Mouse (Mus musculus) neutrophil, adult 5-6 weeks (primary cell): Measurements from ENCODE around the gene Plrg1. TPM values are rescaled to one million over a fixed set of nuclear protein-coding genes. Genes with fewer than 3 reads are reported as not detected.
A peak's percentile ranks its signal among the peaks of the same experiment; 100 is the strongest.

Source experiments
- ATAC-seq: fragments of 151-379, 151-347 bp; 2 replicates; pipeline ENCODE4 v1.8.0; 2017; ENCODE audit warnings: mild to moderate bottlenecking, moderate TSS enrichment; ENCODE audit not compliant: insufficient number of reproducible peaks, poor library complexity, low FRiP score, severe bottlenecking; ENCODE audit errors: extremely low read depth
- total RNA-seq: library from RNA; stranded (forward); fragments of 200-1000 nt; gene quantifications from 2 replicates; pipeline ENCODE4 v1.2.3, GENCODE M21; 2017

The Plrg1 gene
- total RNA-seq, 1 experiment from 2014 or later, result 62.4 TPM

- ATAC-seq, result no peak
These were observed 8.7 kb upstream of the Plrg1 start for GRCm38 (mm10) chr3:83046649-83047048.

- ATAC-seq, result no peak
These were observed 5.6 kb upstream of the Plrg1 start, which contains the start of gene Fgb for GRCm38 (mm10) chr3:83049680-83050079. Gene Fgb, minus strand, starts transcription at chr3:83049863.

- ATAC-seq, result no peak
These were observed 4.7 kb upstream of the Plrg1 start for GRCm38 (mm10) chr3:83050661-83051060.

- no peak for ATAC-seq
These were observed 3.2 kb upstream of the Plrg1 start for GRCm38 (mm10) chr3:83052102-83052501.

- no peak for ATAC-seq
These were observed 2.2 kb upstream of the Plrg1 start for GRCm38 (mm10) chr3:83053126-83053525.

- ATAC-seq, result no peak
These were observed 1.6 kb upstream of the Plrg1 start for GRCm38 (mm10) chr3:83053758-83054157.

- ATAC-seq, result no peak
These were observed 563 bp upstream of the Plrg1 start for GRCm38 (mm10) chr3:83054759-83055158.

- no peak for ATAC-seq
These were observed 1.7 kb downstream of the Plrg1 start for GRCm38 (mm10) chr3:83057046-83057445.

GRCm38 (mm10) chr3:83067920-83068319, 12.6 kb downstream of the Plrg1 start:
- ATAC-seq, result no peak

- ATAC-seq, result no peak
These were observed 13.5 kb downstream of the Plrg1 start for GRCm38 (mm10) chr3:83068869-83069268.

- no peak for ATAC-seq
These were observed 14.9 kb downstream of the Plrg1 start for GRCm38 (mm10) chr3:83070231-83070630.

GRCm38 (mm10) chr3:83076563-83076962, 21.2 kb downstream of the Plrg1 start:
- no peak for ATAC-seq

GRCm38 (mm10) chr3:83080567-83081055, 25.3 kb downstream of the Plrg1 start:
- ATAC-seq, result peak; percentile 79; the same call in 1 of the 2 replicates

GRCm38 (mm10) chr3:83097586-83097985, 42.3 kb downstream of the Plrg1 start:
- no peak for ATAC-seq

- no peak for ATAC-seq
These were observed 43.3 kb downstream of the Plrg1 start for GRCm38 (mm10) chr3:83098546-83099034.

GRCm38 (mm10) chr3:83099139-83099538, 43.8 kb downstream of the Plrg1 start:
- ATAC-seq, result no peak

GRCm38 (mm10) chr3:83099651-83100050, 44.3 kb downstream of the Plrg1 start:
- ATAC-seq, result no peak

- no peak for ATAC-seq
These were observed 47.0 kb downstream of the Plrg1 start for GRCm38 (mm10) chr3:83102286-83102685.

GRCm38 (mm10) chr3:83110163-83110562, 54.8 kb downstream of the Plrg1 start:
- no peak for ATAC-seq

- no peak for ATAC-seq
These were observed 56.4 kb downstream of the Plrg1 start for GRCm38 (mm10) chr3:83111485-83112261.
